Mouse (Mus musculus): ENCODE data around the gene Ppp1r2. TPM values are rescaled to one million over a fixed set of nuclear protein-coding genes. Genes with fewer than 3 reads are reported as not detected.

Ppp1r2 gene
- total and polyA plus RNA-seq, 2 experiments = 11.5 to 15.9 TPM

DNA sequence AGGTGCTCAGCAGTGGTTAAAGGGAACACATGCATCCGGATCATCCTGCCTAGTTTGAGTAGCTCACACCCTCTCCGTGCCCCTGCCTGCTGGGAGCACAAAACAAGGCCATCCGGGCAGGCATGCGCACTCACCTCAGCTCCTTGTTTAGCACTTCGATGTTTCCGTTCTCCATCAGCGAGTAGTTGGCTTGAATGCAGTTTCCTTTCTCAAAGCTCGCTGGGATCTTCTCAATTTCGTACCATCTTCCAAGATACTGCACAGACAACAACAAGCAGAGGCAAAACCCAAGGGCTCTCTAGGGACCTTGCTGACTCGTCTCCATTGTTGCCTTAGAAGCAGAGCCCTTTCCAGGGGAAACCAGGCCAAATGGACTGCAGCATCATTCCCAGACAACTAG lies 28.2 kb upstream of the Ppp1r2 start:
- Histone ChIP-seq H3K79me2 (ENCODE audit: control insufficient read depth, insufficient read depth, low read length) (no peaks in the 10 kb centered on the region), H3K4me1 (ENCODE audit: control insufficient read depth, insufficient read depth, low read length) (no peaks in the 10 kb centered on the region), H3K27ac (replicated peaks; ENCODE audit: insufficient read depth, low read depth, low read length) (no peak overlapping the region), H3K27me3 (ENCODE audit: control insufficient read depth, insufficient read depth, low read length) (no peaks in the 10 kb centered on the region), H3K4me3 (ENCODE audit: insufficient read depth, low read depth, low read length) (no peak overlapping the region), H3K9ac (ENCODE audit: low read depth, low read length) (no peak overlapping the region), H3K36me3 (ENCODE audit: control insufficient read depth, insufficient read depth, low read length) (no peaks in the 10 kb centered on the region)
- no peak for DNase-seq (ENCODE audit: extremely low read depth, low read depth, low spot score)
- 88% methylated on average over 10 of the region's 10 CpGs for WGBS
- TF ChIP-seq CTCF (IDR thresholded peaks at IDR 0.05; ENCODE audit: low read depth, low read length) (no peak), POLR2A (IDR thresholded peaks at IDR 0.05; ENCODE audit: extremely low read depth, insufficient read depth, low read length) (no peak)

DNA sequence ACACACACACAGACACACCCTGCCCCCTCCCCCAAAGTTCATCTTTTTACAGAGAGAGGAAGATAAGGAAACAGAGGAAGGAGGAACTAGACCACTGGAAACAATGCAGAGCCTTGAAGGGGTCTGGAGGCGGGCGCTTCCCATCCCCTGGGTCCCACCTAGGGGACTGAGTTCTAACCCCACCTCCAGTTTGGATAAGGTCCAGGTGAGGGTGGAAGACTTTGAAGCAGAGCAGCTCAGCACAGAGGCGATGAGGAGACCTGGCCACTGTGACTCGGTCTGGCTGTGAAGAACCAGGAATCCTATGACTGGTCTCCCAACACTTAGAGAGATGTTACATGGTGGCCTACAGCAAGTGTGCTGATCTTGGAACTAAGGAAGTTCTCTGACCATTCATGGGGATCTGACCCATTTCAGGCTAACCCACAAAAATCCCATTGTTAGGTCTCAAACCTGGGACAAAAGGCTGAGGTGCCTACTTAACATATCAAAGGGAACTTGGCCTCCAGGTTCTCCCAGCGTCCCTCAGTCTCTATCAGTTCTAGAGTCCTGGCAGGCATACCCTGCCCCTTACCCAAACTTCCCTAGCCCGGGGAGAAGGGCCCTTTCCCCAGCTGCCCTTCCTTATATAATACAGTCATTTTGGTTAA lies 25.9 kb upstream of the Ppp1r2 start:
- no peak for DNase-seq (ENCODE audit: extremely low read depth, low read depth, low spot score)
- no peaks in the 10 kb centered on the region for H3K4me1 ChIP-seq (ENCODE audit: control insufficient read depth, insufficient read depth, low read length)
- no peaks in the 10 kb centered on the region for H3K79me2 ChIP-seq (ENCODE audit: control insufficient read depth, insufficient read depth, low read length)
- H3K36me3 ChIP-seq (ENCODE audit: control insufficient read depth, insufficient read depth, low read length) = no peaks in the 10 kb centered on the region
- TF ChIP-seq POLR2A (IDR thresholded peaks at IDR 0.05; ENCODE audit: extremely low read depth, insufficient read depth, low read length) (no peak), CTCF (IDR thresholded peaks at IDR 0.05; ENCODE audit: low read depth, low read length) (no peak)
- H3K27ac ChIP-seq (replicated peaks; ENCODE audit: insufficient read depth, low read depth, low read length) = no peak overlapping the region
- H3K9ac ChIP-seq (ENCODE audit: low read depth, low read length) = no peak overlapping the region
- 88% methylated on average over 6 of the region's 6 CpGs for WGBS
- H3K4me3 ChIP-seq (ENCODE audit: insufficient read depth, low read depth, low read length) = no peak overlapping the region
- H3K27me3 ChIP-seq (ENCODE audit: control insufficient read depth, insufficient read depth, low read length) = no peaks in the 10 kb centered on the region

GRCm38 (mm10) chr16:31300467-31300866 lies 25.4 kb upstream of the Ppp1r2 start:
- Histone ChIP-seq H3K36me3 (ENCODE audit: control insufficient read depth, insufficient read depth, low read length) (no peaks in the 10 kb centered on the region), H3K27ac (replicated peaks; ENCODE audit: insufficient read depth, low read depth, low read length) (no peak overlapping the region), H3K4me1 (ENCODE audit: control insufficient read depth, insufficient read depth, low read length) (no peaks in the 10 kb centered on the region), H3K27me3 (ENCODE audit: control insufficient read depth, insufficient read depth, low read length) (no peaks in the 10 kb centered on the region), H3K9ac (ENCODE audit: low read depth, low read length) (no peak overlapping the region), H3K79me2 (ENCODE audit: control insufficient read depth, insufficient read depth, low read length) (no peaks in the 10 kb centered on the region), H3K4me3 (ENCODE audit: insufficient read depth, low read depth, low read length) (no peak overlapping the region)
- no peak for DNase-seq (ENCODE audit: extremely low read depth, low read depth, low spot score)
- TF ChIP-seq CTCF (IDR thresholded peaks at IDR 0.05; ENCODE audit: low read depth, low read length) (no peak), POLR2A (IDR thresholded peaks at IDR 0.05; ENCODE audit: extremely low read depth, insufficient read depth, low read length) (no peak)
- 73% methylated on average over 7 of the region's 7 CpGs for WGBS

- 79% methylated on average over 3 of the region's 3 CpGs for WGBS
- H3K36me3 ChIP-seq (ENCODE audit: control insufficient read depth, insufficient read depth, low read length) = no peaks in the 10 kb centered on the region
- no peak for TF ChIP-seq CTCF (IDR thresholded peaks at IDR 0.05; ENCODE audit: low read depth, low read length)
- no peak for TF ChIP-seq POLR2A (IDR thresholded peaks at IDR 0.05; ENCODE audit: extremely low read depth, insufficient read depth, low read length)
- no peaks in the 10 kb centered on the region for H3K27me3 ChIP-seq (ENCODE audit: control insufficient read depth, insufficient read depth, low read length)
- H3K4me3 ChIP-seq (ENCODE audit: insufficient read depth, low read depth, low read length) = no peak overlapping the region
- H3K9ac ChIP-seq (ENCODE audit: low read depth, low read length) = no peak overlapping the region
- no peak overlapping the region for H3K27ac ChIP-seq (replicated peaks; ENCODE audit: insufficient read depth, low read depth, low read length)
- no peaks in the 10 kb centered on the region for H3K4me1 ChIP-seq (ENCODE audit: control insufficient read depth, insufficient read depth, low read length)
- H3K79me2 ChIP-seq (ENCODE audit: control insufficient read depth, insufficient read depth, low read length) = no peaks in the 10 kb centered on the region
- DNase-seq (ENCODE audit: extremely low read depth, low read depth, low spot score) = no peak
These were observed 24.9 kb upstream of the Ppp1r2 start for GRCm38 (mm10) chr16:31299960-31300353.

- Histone ChIP-seq H3K36me3 (ENCODE audit: control insufficient read depth, insufficient read depth, low read length) (no peaks in the 10 kb centered on the region), H3K4me3 (ENCODE audit: insufficient read depth, low read depth, low read length) (no peak overlapping the region), H3K79me2 (ENCODE audit: control insufficient read depth, insufficient read depth, low read length) (no peaks in the 10 kb centered on the region), H3K9ac (ENCODE audit: low read depth, low read length) (no peak overlapping the region), H3K4me1 (ENCODE audit: control insufficient read depth, insufficient read depth, low read length) (no peaks in the 10 kb centered on the region), H3K27me3 (ENCODE audit: control insufficient read depth, insufficient read depth, low read length) (no peaks in the 10 kb centered on the region), H3K27ac (replicated peaks; ENCODE audit: insufficient read depth, low read depth, low read length) (no peak overlapping the region)
- TF ChIP-seq CTCF (IDR thresholded peaks at IDR 0.05; ENCODE audit: low read depth, low read length) = no peak
- no peak for TF ChIP-seq POLR2A (IDR thresholded peaks at IDR 0.05; ENCODE audit: extremely low read depth, insufficient read depth, low read length)
- DNase-seq (ENCODE audit: extremely low read depth, low read depth, low spot score) = no peak
- 82% methylated on average over 11 of the region's 11 CpGs for WGBS
These were observed 24.3 kb upstream of the Ppp1r2 start for GRCm38 (mm10) chr16:31299164-31299959.

- Histone ChIP-seq H3K79me2 (ENCODE audit: control insufficient read depth, insufficient read depth, low read length) (no peaks in the 10 kb centered on the region), H3K9ac (ENCODE audit: low read depth, low read length) (no peak overlapping the region), H3K27ac (replicated peaks; ENCODE audit: insufficient read depth, low read depth, low read length) (no peak overlapping the region), H3K4me3 (ENCODE audit: insufficient read depth, low read depth, low read length) (no peak overlapping the region), H3K4me1 (ENCODE audit: control insufficient read depth, insufficient read depth, low read length) (no peaks in the 10 kb centered on the region), H3K27me3 (ENCODE audit: control insufficient read depth, insufficient read depth, low read length) (no peaks in the 10 kb centered on the region), H3K36me3 (ENCODE audit: control insufficient read depth, insufficient read depth, low read length) (no peaks in the 10 kb centered on the region)
- TF ChIP-seq POLR2A (IDR thresholded peaks at IDR 0.05; ENCODE audit: extremely low read depth, insufficient read depth, low read length) (no peak), CTCF (IDR thresholded peaks at IDR 0.05; ENCODE audit: low read depth, low read length) (no peak)
- 89% methylated on average over 7 of the region's 7 CpGs for WGBS
- no peak for DNase-seq (ENCODE audit: extremely low read depth, low read depth, low spot score)
These were observed 22.0 kb upstream of the Ppp1r2 start for GRCm38 (mm10) chr16:31297113-31297512.
